Mouse (Mus musculus): ENCODE measurements around the gene Espn. TPM values are rescaled to one million over a fixed set of nuclear protein-coding genes. Genes with fewer than 3 reads are reported as not detected.

Espn gene
- polyA plus RNA-seq, 1 experiment from 2014 or later, result 3.4 TPM

DNA sequence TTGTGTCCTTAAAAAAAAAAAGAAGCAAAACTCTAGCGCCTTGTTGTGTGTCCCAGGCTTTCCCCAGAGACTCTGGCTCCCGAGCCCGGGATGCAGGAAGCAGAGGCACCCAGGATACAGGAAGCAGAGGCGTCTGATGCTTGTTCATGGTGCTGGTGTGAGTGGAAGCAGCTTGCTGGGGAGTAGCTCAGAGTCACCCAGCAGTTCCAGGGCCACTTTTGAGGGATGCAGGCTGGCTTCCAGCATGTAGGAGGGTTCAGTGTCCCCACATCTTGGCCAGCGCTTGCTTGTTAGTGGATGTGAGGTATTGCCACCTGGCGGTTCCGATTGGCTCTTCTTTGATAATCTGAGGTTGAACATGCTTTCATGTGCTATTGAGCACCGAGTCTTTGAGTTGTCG, 35.0 kb upstream of the Espn start:
- WGBS, result 86% methylated on average over 9 of the region's 9 CpGs
- no peak overlapping the region for H3K27ac ChIP-seq
- no peaks in the 10 kb centered on the region for H3K36me3 ChIP-seq
- no peak overlapping the region for H3K9ac ChIP-seq
- no peak overlapping the region for H3K4me3 ChIP-seq
- no peaks in the 10 kb centered on the region for H3K9me3 ChIP-seq
- H3K4me1 ChIP-seq, result peaks cover 39% of the 10 kb centered on the region
- no peak for ATAC-seq (ENCODE audit: insufficient number of reproducible peaks, insufficient read depth, low FRiP score, low TSS enrichment, low read depth)
- no peaks in the 10 kb centered on the region for H3K27me3 ChIP-seq
- peak overlapping the region; percentile 61 for H3K4me2 ChIP-seq

DNA sequence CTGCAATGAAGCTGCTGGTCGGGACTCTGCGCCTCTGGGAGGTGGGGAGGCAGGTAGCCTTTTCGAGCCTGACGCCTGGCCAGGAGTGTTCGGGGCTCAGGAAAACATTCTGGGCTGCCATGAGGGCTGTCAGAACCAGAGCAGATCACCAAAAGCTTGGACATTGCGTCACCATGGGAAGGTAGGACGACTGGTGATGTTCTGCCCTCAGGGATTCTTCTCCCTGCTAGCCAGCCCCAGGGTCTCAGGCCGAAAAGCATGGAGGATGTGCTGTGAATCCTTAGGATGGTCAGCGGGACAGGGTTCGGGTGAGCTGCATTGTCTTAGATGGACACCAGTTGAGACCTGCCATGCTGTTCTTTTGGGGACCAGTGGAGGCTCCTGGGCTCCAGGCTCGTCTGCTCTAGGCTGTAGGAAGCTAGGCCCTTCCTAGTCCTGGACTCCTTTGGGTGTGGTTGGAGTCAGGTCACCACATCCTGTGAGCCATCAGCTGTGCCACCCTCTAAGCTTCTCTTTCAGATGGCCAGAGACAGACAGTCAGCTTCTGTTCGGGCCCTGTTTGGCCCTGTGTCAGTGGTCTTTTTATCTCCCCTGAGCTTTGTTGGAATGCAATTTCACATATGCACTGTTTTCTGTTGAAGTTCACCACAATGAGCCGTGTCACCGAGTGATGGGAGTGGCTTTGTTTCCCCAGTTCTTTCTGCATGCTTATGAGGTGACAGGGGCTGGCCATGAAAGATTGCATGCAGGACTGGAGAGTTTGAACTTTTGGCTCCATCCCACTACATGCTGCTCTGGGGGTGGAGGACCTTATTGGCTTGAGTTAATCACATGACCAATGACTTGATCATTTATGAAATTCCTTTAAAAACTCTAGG, 34.3 kb upstream of the Espn start:
- Histone ChIP-seq H3K4me1 (peaks cover 39% of the 10 kb centered on the region), H3K27me3 (no peaks in the 10 kb centered on the region), H3K4me3 (peak overlapping the region; percentile 33), H3K36me3 (no peaks in the 10 kb centered on the region), H3K27ac (peak overlapping the region; percentile 92), H3K4me2 (peak overlapping the region; percentile 61), H3K9me3 (no peaks in the 10 kb centered on the region), H3K9ac (peak overlapping the region; percentile 66)
- ATAC-seq (ENCODE audit: insufficient number of reproducible peaks, insufficient read depth, low FRiP score, low TSS enrichment, low read depth), result no peak
- 32% methylated on average over 14 of the region's 14 CpGs for WGBS

DNA sequence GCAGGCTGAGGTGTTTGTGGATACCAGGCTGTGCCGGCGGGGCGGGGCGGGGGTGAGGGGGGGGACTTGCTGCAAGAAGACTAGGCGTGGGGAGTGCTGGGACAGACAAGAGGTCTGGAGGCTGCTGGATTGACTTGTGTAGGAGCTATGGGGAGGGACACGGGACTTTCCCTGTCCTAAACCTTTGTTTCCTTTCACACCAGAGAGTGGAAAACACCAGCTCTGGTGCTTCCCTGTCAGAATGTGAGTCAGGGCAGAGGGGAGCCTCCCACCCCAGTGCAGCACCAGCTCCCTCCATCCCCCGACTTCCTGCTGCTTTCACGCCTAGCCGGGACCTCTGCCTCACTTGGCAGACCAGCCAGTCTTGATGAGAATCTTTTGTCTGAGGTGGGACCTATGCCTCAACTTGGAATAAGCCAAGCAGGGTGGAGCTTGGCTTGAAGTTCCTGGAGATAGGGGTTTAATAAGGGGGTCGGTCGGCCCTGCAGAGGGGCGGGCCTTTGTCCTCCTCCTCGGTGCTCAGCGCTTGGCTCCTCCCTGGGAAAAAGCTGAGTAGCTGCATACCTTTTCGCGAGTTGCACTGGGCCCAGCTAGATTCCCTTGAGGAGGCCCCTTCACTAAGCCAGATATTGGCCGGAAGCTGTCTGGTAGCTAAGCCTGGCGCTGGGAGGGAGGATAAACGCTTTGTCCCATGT, 33.5 kb upstream of the Espn start:
- H3K36me3 ChIP-seq, result no peaks in the 10 kb centered on the region
- ATAC-seq (ENCODE audit: insufficient number of reproducible peaks, insufficient read depth, low FRiP score, low TSS enrichment, low read depth), result peak; percentile 77

DNA sequence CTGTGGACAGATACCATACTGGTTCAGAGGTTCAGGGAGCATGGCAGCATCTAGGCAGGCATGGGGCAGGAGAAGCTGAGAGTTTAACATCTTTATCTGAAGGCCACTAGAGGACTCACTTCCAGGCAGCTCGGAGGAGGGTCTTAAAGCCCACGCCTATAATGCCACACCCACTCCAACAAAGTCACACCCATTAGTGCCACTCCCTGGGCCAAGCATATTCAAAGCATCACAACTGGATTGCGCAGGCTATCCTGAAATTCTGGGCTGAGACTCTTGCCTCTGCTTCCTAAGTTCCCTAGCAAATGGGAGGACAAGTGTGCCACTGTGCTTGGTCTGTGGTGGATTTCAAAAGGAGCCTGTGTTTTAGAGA, 33.0 kb upstream of the Espn start:
- H3K27ac ChIP-seq, result peak overlapping the region; percentile 92
- H3K27me3 ChIP-seq, result peaks cover 4% of the 10 kb centered on the region
- peak overlapping the region; percentile 66 for H3K9ac ChIP-seq
- peak overlapping the region; percentile 33 for H3K4me3 ChIP-seq
- H3K36me3 ChIP-seq, result no peaks in the 10 kb centered on the region
- peaks cover 30% of the 10 kb centered on the region for H3K4me1 ChIP-seq
- 1% methylated on average over 3 of the region's 3 CpGs for WGBS
- H3K4me2 ChIP-seq, result peak overlapping the region; percentile 61
- ATAC-seq (ENCODE audit: insufficient number of reproducible peaks, insufficient read depth, low FRiP score, low TSS enrichment, low read depth), result peak; percentile 65
- no peaks in the 10 kb centered on the region for H3K9me3 ChIP-seq

More for the DNA sequence above, 33.5 kb upstream of the Espn start:
- H3K9ac ChIP-seq, result peak overlapping the region; percentile 66
- H3K4me3 ChIP-seq, result peak overlapping the region; percentile 33
- peaks cover 34% of the 10 kb centered on the region for H3K4me1 ChIP-seq
- peak overlapping the region; percentile 61 for H3K4me2 ChIP-seq
- WGBS, result 3% methylated on average over 19 of the region's 19 CpGs
- H3K27ac ChIP-seq, result peak overlapping the region; percentile 92
- H3K27me3 ChIP-seq, result no peaks in the 10 kb centered on the region
- no peaks in the 10 kb centered on the region for H3K9me3 ChIP-seq

DNA sequence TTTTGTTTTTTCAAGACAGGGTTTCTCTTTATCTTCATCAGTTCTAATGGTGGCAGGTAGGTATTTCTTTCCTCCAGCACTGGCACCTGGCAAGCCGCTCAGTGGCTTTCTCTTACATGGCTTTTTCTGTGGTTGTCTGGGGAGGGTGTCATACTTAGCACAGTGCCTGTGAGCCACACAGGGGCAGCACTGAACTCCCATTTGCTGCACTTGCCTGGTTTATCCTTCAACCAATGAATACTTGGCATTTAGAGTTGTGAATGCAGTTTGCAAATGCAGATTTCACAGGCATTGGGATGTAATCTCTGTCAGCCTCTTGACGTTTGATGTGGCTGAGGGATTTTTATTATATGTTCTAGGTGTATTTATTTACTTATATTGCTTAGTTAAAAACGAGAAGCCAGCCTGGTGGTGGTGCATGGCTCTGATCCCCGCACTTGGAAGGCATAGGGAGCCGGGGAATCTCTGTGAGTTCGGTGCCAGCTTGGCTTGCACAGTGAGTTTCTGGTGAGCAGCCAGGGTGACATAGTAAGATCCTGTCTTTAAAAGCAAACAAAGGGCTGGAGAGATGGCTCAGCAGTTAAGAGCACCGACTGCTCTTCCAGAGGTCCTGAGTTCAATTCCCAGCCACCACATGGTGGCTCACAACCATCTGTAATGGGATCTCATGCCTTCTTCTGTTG, 32.3 kb upstream of the Espn start:
- H3K27ac ChIP-seq, result peak overlapping the region; percentile 92; the same call in 1 of the 2 replicates
- H3K27me3 ChIP-seq, result peaks cover 10% of the 10 kb centered on the region
- 67% methylated on average over 7 of the region's 7 CpGs for WGBS
- no peaks in the 10 kb centered on the region for H3K36me3 ChIP-seq
- no peaks in the 10 kb centered on the region for H3K9me3 ChIP-seq
- no peak overlapping the region for H3K4me3 ChIP-seq
- no peak for ATAC-seq (ENCODE audit: insufficient number of reproducible peaks, insufficient read depth, low FRiP score, low TSS enrichment, low read depth)
- H3K4me2 ChIP-seq, result no peak overlapping the region
- no peak overlapping the region for H3K9ac ChIP-seq
- H3K4me1 ChIP-seq, result peaks cover 26% of the 10 kb centered on the region

DNA sequence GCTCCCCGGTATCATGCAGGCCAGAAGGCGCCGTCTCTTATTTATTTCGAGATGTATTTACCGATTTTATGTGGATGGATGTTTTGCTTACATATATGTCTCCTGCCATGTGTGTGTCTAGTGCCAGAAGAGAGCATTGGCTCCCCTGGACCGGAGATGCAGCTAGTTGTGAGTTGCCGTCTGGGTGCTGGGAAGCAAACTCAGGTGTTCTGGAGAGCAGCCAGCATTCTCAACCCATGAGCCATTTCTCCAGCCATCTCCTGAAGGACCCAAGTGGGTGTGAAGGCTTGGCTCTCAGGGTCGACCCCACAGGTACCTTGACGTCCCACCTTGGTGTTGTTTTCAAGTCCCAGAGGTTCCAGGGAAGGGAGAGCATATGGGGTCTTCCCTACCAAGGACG, 30.0 kb upstream of the Espn start:
- Histone ChIP-seq H3K27ac (no peak overlapping the region), H3K9me3 (no peaks in the 10 kb centered on the region), H3K36me3 (no peaks in the 10 kb centered on the region), H3K4me2 (no peak overlapping the region), H3K9ac (no peak overlapping the region), H3K4me1 (peaks cover 37% of the 10 kb centered on the region), H3K4me3 (no peak overlapping the region), H3K27me3 (peaks cover 25% of the 10 kb centered on the region)
- WGBS, result 84% methylated on average over 10 of the region's 10 CpGs
- ATAC-seq (ENCODE audit: insufficient number of reproducible peaks, insufficient read depth, low FRiP score, low TSS enrichment, low read depth), result no peak

DNA sequence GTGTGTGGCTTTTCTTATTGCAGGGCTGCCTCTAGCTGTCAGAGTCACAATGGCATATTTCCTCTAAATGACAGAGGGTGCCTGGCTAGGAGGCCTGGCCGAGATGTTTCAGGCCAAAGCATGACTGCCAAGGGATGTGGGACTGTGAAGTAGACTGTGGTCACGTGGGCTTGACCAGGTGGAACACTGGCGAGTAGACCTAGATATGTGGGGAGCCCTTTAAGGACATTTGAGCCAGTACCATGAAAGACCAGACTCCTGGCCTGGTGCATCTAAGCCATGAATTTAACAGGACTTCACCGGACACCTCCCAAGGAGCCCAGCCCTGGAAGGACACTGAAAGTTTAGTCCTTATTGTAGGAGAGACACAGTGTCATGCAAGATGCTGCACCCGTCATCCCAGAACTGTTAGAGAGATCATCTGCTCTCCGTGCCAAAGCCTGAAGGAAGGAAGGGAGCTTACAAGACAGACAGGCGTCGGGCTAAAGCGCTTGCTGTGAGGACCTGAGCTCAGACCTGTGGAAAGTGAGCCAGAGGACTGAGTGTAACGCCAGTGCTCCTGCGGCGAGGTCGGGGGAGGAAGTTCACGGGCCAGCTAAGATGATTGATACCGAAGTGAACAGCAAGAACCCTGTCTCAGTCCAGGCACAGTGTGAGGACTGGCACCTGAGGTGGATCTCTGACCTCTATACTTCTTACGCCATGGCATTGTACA, 27.9 kb upstream of the Espn start:
- Histone ChIP-seq H3K4me3 (no peak overlapping the region), H3K27me3 (peaks cover 35% of the 10 kb centered on the region), H3K27ac (no peak overlapping the region), H3K9ac (no peak overlapping the region), H3K4me2 (no peak overlapping the region), H3K9me3 (no peaks in the 10 kb centered on the region), H3K4me1 (peaks cover 20% of the 10 kb centered on the region), H3K36me3 (no peaks in the 10 kb centered on the region)
- WGBS, result 86% methylated on average over 16 of the region's 16 CpGs
- no peak for ATAC-seq (ENCODE audit: insufficient number of reproducible peaks, insufficient read depth, low FRiP score, low TSS enrichment, low read depth)

DNA sequence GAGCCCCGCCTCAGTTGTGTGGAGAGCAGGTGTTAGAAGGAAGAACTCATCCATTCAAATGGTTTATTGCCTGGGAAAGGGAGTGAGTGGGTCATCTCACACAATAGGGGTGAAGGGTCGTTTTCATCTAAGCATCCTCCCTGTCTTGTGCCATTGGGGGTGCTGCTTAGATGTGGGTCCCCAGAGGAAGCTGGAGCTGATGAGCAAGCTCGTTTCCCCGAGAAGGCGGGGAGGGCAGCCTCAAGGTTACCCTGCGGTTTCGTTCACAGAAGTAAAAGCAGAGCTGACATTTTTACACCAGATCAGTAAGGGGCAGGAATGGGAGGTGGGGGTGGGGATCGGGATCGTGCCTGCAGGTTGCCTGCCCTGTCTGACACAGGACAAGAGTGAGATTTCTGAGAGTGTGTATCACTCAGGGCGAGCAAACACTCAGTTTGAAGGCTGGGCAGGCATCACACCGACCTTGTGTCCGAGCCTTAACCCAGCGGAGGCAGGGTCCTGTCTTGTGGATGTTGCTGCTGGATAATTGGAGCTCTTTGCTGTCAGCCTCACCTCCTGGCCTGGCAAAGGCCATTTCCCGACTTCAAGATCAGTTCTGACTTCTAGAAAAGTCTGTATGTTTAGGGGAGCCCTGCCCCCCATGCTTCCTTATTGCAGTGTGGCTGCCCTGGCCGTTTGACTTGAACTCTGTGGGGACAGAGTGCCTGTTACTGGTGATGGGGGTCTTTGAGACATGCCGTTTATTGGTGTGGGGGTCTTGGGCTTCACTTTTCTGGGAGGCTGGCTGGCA, 26.9 kb upstream of the Espn start:
- WGBS, result 32% methylated on average over 16 of the region's 16 CpGs
- Histone ChIP-seq H3K4me1 (peaks cover 15% of the 10 kb centered on the region), H3K9me3 (no peaks in the 10 kb centered on the region), H3K36me3 (no peaks in the 10 kb centered on the region), H3K27me3 (peaks cover 42% of the 10 kb centered on the region), H3K27ac (no peak overlapping the region), H3K4me3 (peak overlapping the region; percentile 62), H3K9ac (peak overlapping the region; percentile 66), H3K4me2 (peak overlapping the region; percentile 96)
- ATAC-seq (ENCODE audit: insufficient number of reproducible peaks, insufficient read depth, low FRiP score, low TSS enrichment, low read depth), result no peak

DNA sequence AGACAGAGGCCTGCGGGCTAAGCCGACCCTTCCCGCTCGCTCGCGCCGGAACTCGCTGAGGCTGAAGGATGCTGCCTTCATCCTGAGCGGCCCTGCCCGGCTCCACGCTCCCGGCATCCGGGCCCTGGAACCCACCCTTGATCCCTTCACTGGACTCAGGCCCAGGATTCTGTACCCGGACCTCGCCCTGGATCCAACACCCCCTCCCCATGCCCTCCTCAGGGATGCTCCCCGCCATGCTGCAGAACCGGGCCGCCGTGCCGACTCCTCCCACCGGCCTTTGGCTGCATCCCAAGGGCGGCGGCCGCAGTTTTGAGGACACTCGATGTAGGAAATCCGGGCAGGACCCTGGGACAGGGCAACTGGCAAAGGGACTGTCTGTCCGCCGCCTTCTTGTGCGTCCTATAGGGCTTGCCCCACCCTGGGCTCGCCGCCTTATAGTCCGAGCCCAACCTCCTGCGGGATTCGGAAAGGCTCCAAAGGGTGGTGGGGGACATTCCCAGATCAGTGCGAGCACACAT, 26.2 kb upstream of the Espn start:
- no peaks in the 10 kb centered on the region for H3K9me3 ChIP-seq
- H3K27me3 ChIP-seq, result peaks cover 42% of the 10 kb centered on the region
- H3K9ac ChIP-seq, result peak overlapping the region; percentile 66
- WGBS, result under 1% methylated on average over 35 of the region's 35 CpGs
- peak overlapping the region; percentile 96 for H3K4me2 ChIP-seq
- H3K36me3 ChIP-seq, result no peaks in the 10 kb centered on the region
- H3K4me3 ChIP-seq, result peak overlapping the region; percentile 62
- peak; percentile 56 for ATAC-seq (ENCODE audit: insufficient number of reproducible peaks, insufficient read depth, low FRiP score, low TSS enrichment, low read depth)
- H3K4me1 ChIP-seq, result peaks cover 15% of the 10 kb centered on the region
- no peak overlapping the region for H3K27ac ChIP-seq

DNA sequence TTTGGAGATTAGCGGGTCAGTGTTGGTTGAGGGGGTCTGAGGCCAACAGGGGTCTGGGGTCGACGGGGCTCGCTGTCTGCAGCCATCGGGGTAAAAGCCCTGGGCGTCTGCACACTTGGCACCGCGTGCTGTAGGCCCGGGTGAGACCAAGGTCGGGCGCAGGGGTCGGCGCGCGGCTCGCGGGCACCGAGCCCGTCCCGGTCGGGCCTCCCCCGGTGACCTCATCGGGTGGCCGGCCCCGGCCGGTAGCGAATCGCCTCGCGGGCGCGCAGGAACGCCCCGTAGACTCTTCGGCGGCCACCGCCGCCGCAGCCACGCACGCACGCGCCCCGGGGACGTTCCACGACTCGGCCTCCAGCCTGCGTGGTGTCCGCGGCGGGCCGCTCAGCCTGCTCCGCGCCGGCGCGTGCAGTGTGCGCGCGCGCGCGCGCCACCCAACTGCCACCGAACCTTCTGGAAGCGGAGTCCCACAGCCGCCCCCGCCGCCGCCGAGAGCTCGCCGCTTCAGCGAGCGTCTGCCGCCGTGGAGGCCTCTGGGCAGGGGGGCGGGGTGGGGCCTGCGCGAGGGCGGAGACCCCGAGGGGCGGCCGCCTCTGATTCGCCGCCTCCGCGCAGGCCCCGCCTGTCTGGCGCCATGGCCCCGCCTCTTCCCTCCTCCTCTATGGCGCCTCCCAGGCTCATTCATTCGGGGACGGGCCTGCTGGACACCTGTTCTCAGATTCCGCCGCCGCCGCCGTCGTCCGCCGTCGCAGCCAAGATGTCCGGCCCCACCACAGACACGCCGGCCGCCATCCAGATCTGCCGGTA, 25.6 kb upstream of the Espn start, which contains the start of gene Acot7:
Gene Acot7 (plus strand): TSS at position 598 of the 807 bp plus-strand sequence.
- Histone ChIP-seq H3K4me1 (peaks cover 15% of the 10 kb centered on the region), H3K27me3 (peaks cover 42% of the 10 kb centered on the region), H3K4me3 (peak within 1 kb of the TSS; percentile 62), H3K9me3 (no peaks in the 10 kb centered on the region), H3K4me2 (peak within 1 kb of the TSS; percentile 96), H3K27ac (peak within 1 kb of the TSS; percentile 62), H3K36me3 (no peaks in the 10 kb centered on the region), H3K9ac (peak within 1 kb of the TSS; percentile 90)
- peak; percentile 94 for ATAC-seq (ENCODE audit: insufficient number of reproducible peaks, insufficient read depth, low FRiP score, low TSS enrichment, low read depth)
- WGBS, result under 1% methylated on average over 105 of the region's 108 CpGs
